Mouse (Mus musculus): ENCODE results near the gene Hoxa6. TPM values are rescaled to one million over a fixed set of nuclear protein-coding genes. Genes with fewer than 3 reads are reported as not detected.

The Hoxa6 gene
- total and polyA plus RNA-seq, 3 experiments, result not detected

GRCm38 (mm10) chr6:52194690-52195089, 13.8 kb downstream of the Hoxa6 start:
- Histone ChIP-seq H3K9ac (ENCODE audit: control insufficient read depth, low read depth, low read length, poor library complexity, severe bottlenecking) (no peak overlapping the region), H3K27me3 (ENCODE audit: control insufficient read depth in 1 of 2, insufficient read depth in 2 of 2, low read length in 2 of 2) (no peaks in the 10 kb centered on the region), H3K4me1 (ENCODE audit: control insufficient read depth in 1 of 2, insufficient read depth in 2 of 2, low read length in 2 of 2) (no peaks in the 10 kb centered on the region), H3K36me3 (ENCODE audit: control insufficient read depth in 1 of 2, insufficient read depth in 2 of 2, low read length in 2 of 2) (no peaks in the 10 kb centered on the region), H3K4me3 (ENCODE audit: control insufficient read depth in 1 of 2, insufficient read depth in 1 of 2, low read depth in 2 of 2, low read length in 2 of 2) (no peak overlapping the region), H3K79me2 (ENCODE audit: control insufficient read depth, insufficient read depth, low read length, poor library complexity) (no peaks in the 10 kb centered on the region), H3K9me3 (replicated peaks; ENCODE audit: insufficient read depth, low read length) (no peaks in the 10 kb centered on the region), H3K27ac (ENCODE audit: control insufficient read depth, low read depth, low read length) (no peak overlapping the region)
- TF ChIP-seq CTCF (IDR thresholded peaks at IDR 0.05 in 2 of 3, conservative IDR thresholded peaks at IDR 0.05 in 1 of 3; ENCODE audit: control insufficient read depth in 1 of 3, insufficient read depth in 1 of 3, low read depth in 2 of 3, low read length in 3 of 3, poor library complexity in 1 of 3, severe bottlenecking in 1 of 3) (no peak), USF1 (IDR thresholded peaks at IDR 0.05; ENCODE audit: low read depth, low read length) (no peak), TCF12 (IDR thresholded peaks at IDR 0.05; ENCODE audit: low read depth, low read length) (no peak), ZC3H11A (IDR thresholded peaks at IDR 0.05; ENCODE audit: low read depth, low read length) (no peak), JUND (IDR thresholded peaks at IDR 0.05; ENCODE audit: low read depth, low read length) (no peak), SIN3A (IDR thresholded peaks at IDR 0.05; ENCODE audit: low read length) (no peak), ZKSCAN1 (IDR thresholded peaks at IDR 0.05; ENCODE audit: low read depth, low read length) (no peak), SMC3 (IDR thresholded peaks at IDR 0.05; ENCODE audit: low read depth, low read length) (no peak), ELF1 (IDR thresholded peaks at IDR 0.05; ENCODE audit: low read depth, low read length) (no peak), GATA1 (IDR thresholded peaks at IDR 0.05; ENCODE audit: low read depth, low read length) (no peak), NRF1 (IDR thresholded peaks at IDR 0.05; ENCODE audit: insufficient read depth, low read depth, low read length, poor library complexity, severe bottlenecking) (no peak), MEF2A (IDR thresholded peaks at IDR 0.05; ENCODE audit: extremely low read depth, insufficient replicate concordance, low read depth, low read length, poor library complexity, severe bottlenecking) (no peak), ZNF384 (IDR thresholded peaks at IDR 0.05; ENCODE audit: low read depth, low read length) (no peak), TBP (IDR thresholded peaks at IDR 0.05; ENCODE audit: low read depth, low read length) (no peak), USF2 (IDR thresholded peaks at IDR 0.05; ENCODE audit: borderline replicate concordance in 1 of 2, insufficient read depth in 1 of 2, low read depth in 1 of 2, low read length in 2 of 2) (no peak), EP300 (IDR thresholded peaks at IDR 0.05; ENCODE audit: low read depth in 1 of 2, low read length in 2 of 2) (no peak), CHD2 (IDR thresholded peaks at IDR 0.05; ENCODE audit: low read length) (no peak), POLR2A (IDR thresholded peaks at IDR 0.05; ENCODE audit: control insufficient read depth in 1 of 2, insufficient read depth in 1 of 2, low read depth in 1 of 2, low read length in 2 of 2, poor library complexity in 1 of 2) (no peak)
- DNase-seq (ENCODE audit: low read depth, low spot score), result no peak

GRCm38 (mm10) chr6:52191860-52192550, 16.5 kb downstream of the Hoxa6 start:
- no peak overlapping the region for H3K27ac ChIP-seq (ENCODE audit: control insufficient read depth, low read depth, low read length)

More at GRCm38 (mm10) chr6:52191860-52192550, 16.5 kb downstream of the Hoxa6 start:
- H3K9me3 ChIP-seq (replicated peaks; ENCODE audit: insufficient read depth, low read length), result no peaks in the 10 kb centered on the region
- no peaks in the 10 kb centered on the region for H3K4me1 ChIP-seq (ENCODE audit: control insufficient read depth in 1 of 2, insufficient read depth in 2 of 2, low read length in 2 of 2)
- H3K79me2 ChIP-seq (ENCODE audit: control insufficient read depth, insufficient read depth, low read length, poor library complexity), result no peaks in the 10 kb centered on the region
- no peaks in the 10 kb centered on the region for H3K36me3 ChIP-seq (ENCODE audit: control insufficient read depth in 1 of 2, insufficient read depth in 2 of 2, low read length in 2 of 2)
- DNase-seq (ENCODE audit: low read depth, low spot score), result no peak
- no peaks in the 10 kb centered on the region for H3K27me3 ChIP-seq (ENCODE audit: control insufficient read depth in 1 of 2, insufficient read depth in 2 of 2, low read length in 2 of 2)
- TF ChIP-seq POLR2AphosphoS2 (IDR thresholded peaks at IDR 0.05; ENCODE audit: low read length) (no peak), NRF1 (IDR thresholded peaks at IDR 0.05; ENCODE audit: insufficient read depth, low read depth, low read length, poor library complexity, severe bottlenecking) (no peak), RCOR1 (IDR thresholded peaks at IDR 0.05; ENCODE audit: low read depth, low read length) (no peak), POLR2A (IDR thresholded peaks at IDR 0.05; ENCODE audit: control insufficient read depth in 1 of 2, insufficient read depth in 1 of 2, low read depth in 1 of 2, low read length in 2 of 2, poor library complexity in 1 of 2) (no peak), TCF12 (IDR thresholded peaks at IDR 0.05; ENCODE audit: low read depth, low read length) (no peak), BHLHE40 (IDR thresholded peaks at IDR 0.05; ENCODE audit: borderline replicate concordance, low read depth, low read length) (no peak), ZMIZ1 (IDR thresholded peaks at IDR 0.05; ENCODE audit: low read depth, low read length) (no peak), E2F4 (IDR thresholded peaks at IDR 0.05; ENCODE audit: borderline replicate concordance, low read depth, low read length) (no peak), MAZ (IDR thresholded peaks at IDR 0.05; ENCODE audit: low read depth, low read length) (no peak), USF1 (IDR thresholded peaks at IDR 0.05; ENCODE audit: low read depth, low read length) (no peak), KAT2A (conservative IDR thresholded peaks at IDR 0.05; ENCODE audit: low read depth, low read length) (no peak), SMC3 (IDR thresholded peaks at IDR 0.05; ENCODE audit: low read depth, low read length) (no peak), RAD21 (IDR thresholded peaks at IDR 0.05; ENCODE audit: low read depth, low read length) (no peak), POLR2AphosphoS5 (IDR thresholded peaks at IDR 0.05; ENCODE audit: borderline replicate concordance, low read depth, low read length) (no peak), GATA1 (IDR thresholded peaks at IDR 0.05; ENCODE audit: low read depth, low read length) (no peak)
- H3K9ac ChIP-seq (ENCODE audit: control insufficient read depth, low read depth, low read length, poor library complexity, severe bottlenecking), result no peak overlapping the region
- H3K4me3 ChIP-seq (ENCODE audit: control insufficient read depth in 1 of 2, insufficient read depth in 1 of 2, low read depth in 2 of 2, low read length in 2 of 2), result no peak overlapping the region

Data from MEL (cell line).